Mouse (Mus musculus) erythroid progenitor cell, adult 5-6 weeks (primary cell): ENCODE results near the gene Timp1. TPM values are rescaled to one million over a fixed set of nuclear protein-coding genes. Genes with fewer than 3 reads are reported as not detected.

ENCODE experiments used
- ATAC-seq: replicated peaks from 2 replicates; pipeline ENCODE4 v1.8.0; 2016; ENCODE audit warnings: moderate number of reproducible peaks, mild to moderate bottlenecking, moderate TSS enrichment, inconsistent platforms; ENCODE audit not compliant: poor library complexity, low FRiP score, severe bottlenecking
- total RNA-seq, 2 experiments: library from RNA; stranded (forward) in 1 of 2; stranded (reverse) in 1 of 2; fragments of 150-400 nt in 1 of 2; fragments of 186-747, 209-891 nt in 1 of 2; gene quantifications; 2 replicates each; pipeline versions ENCODE4 v1.2.3 to v1.2.4; 2015 to 2017; ENCODE audit warnings: low replicate concordance in 2 of 2

Gene Timp1
- total RNA-seq, 2 experiments from 2014 or later = not detected

DNA sequence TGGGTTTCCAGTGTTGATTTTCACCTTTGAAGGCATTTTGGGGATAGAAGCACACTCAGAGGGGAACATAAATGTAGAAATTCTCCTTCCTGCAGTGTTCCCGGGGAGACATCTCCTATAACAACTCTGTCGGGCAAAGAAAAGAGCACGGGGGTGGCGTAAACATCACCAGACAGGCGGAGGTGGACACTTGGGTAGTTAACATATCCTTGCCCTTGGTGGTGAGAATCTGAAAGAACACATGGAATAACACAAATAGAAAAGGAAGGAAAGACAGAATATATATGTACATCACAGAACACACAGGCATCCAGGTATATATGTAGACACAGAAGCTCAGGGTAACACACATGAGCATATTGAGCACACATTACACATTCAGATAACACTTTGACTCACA is 51.4 kb downstream of the Timp1 start:
- no peak for ATAC-seq

- no peak for ATAC-seq
Observed at GRCm38 (mm10) chrX:20923506-20923905, 53.5 kb downstream of the Timp1 start.

Other genes with a start within 250 kb of the Timp1 start
- 59.9 and 60.9 TPM in 2 replicates for gene Uba1, start 211.8 kb upstream of the Timp1 start, total RNA-seq (2015; ENCODE audit: low replicate concordance)
- gene Uba1, start 211.8 kb upstream of the Timp1 start, total RNA-seq (2017; ENCODE audit: low replicate concordance) = 62.3 and 63.2 TPM in 2 replicates
- 112 and 120 TPM in 2 replicates for gene Cdk16, start 182.2 kb upstream of the Timp1 start, total RNA-seq (2015; ENCODE audit: low replicate concordance)
- 56.3 and 60.6 TPM in 2 replicates for gene Cdk16, start 182.2 kb upstream of the Timp1 start, total RNA-seq (2017; ENCODE audit: low replicate concordance)
- gene Usp11, start 166.3 kb upstream of the Timp1 start, total RNA-seq (2015; ENCODE audit: low replicate concordance) = 2.9 and 3.6 TPM in 2 replicates
- 0.64 and 6.4 TPM in 2 replicates for gene Usp11, start 166.3 kb upstream of the Timp1 start, total RNA-seq (2017; ENCODE audit: low replicate concordance)
- 33.5 and 35.7 TPM in 2 replicates for gene Araf, start 72.4 kb upstream of the Timp1 start, total RNA-seq (2015; ENCODE audit: low replicate concordance)
- 14.0 and 16.5 TPM in 2 replicates for gene Araf, start 72.4 kb upstream of the Timp1 start, total RNA-seq (2017; ENCODE audit: low replicate concordance)
- gene Syn1, start 50.8 kb downstream of the Timp1 start, total RNA-seq (2015; ENCODE audit: low replicate concordance) = 1.3 and 1.8 TPM in 2 replicates
- not detected in 2 replicates for gene Syn1, start 50.8 kb downstream of the Timp1 start, total RNA-seq (2017; ENCODE audit: low replicate concordance)
- 31.4 and 34.8 TPM in 2 replicates for gene Cfp, start 61.4 kb downstream of the Timp1 start, total RNA-seq (2015; ENCODE audit: low replicate concordance)
- 13.2 and 19.8 TPM in 2 replicates for gene Cfp, start 61.4 kb downstream of the Timp1 start, total RNA-seq (2017; ENCODE audit: low replicate concordance)
- gene Elk1, start 80.4 kb downstream of the Timp1 start, total RNA-seq (2015; ENCODE audit: low replicate concordance) = 1.4 and 2.5 TPM in 2 replicates
- gene Elk1, start 80.4 kb downstream of the Timp1 start, total RNA-seq (2017; ENCODE audit: low replicate concordance) = 0.53 and 2.1 TPM in 2 replicates
- gene Uxt, start 91.9 kb downstream of the Timp1 start, total RNA-seq (2015; ENCODE audit: low replicate concordance) = 10.1 and 26.7 TPM in 2 replicates
- 5.7 and 17.1 TPM in 2 replicates for gene Uxt, start 91.9 kb downstream of the Timp1 start, total RNA-seq (2017; ENCODE audit: low replicate concordance)
- gene Zfp182, start 192.2 kb downstream of the Timp1 start, total RNA-seq (2015; ENCODE audit: low replicate concordance) = 10.5 and 16.6 TPM in 2 replicates
- gene Zfp182, start 192.2 kb downstream of the Timp1 start, total RNA-seq (2017; ENCODE audit: low replicate concordance) = 7.2 and 8.9 TPM in 2 replicates
- not detected in 2 replicates for gene Spaca5, start 198.2 kb downstream of the Timp1 start, total RNA-seq (2015; ENCODE audit: low replicate concordance)
- gene Spaca5, start 198.2 kb downstream of the Timp1 start, total RNA-seq (2017; ENCODE audit: low replicate concordance) = not detected in 2 replicates
- gene Zfp300, start 219.4 kb downstream of the Timp1 start, total RNA-seq (2015; ENCODE audit: low replicate concordance) = not detected in 2 replicates
- gene Zfp300, start 219.4 kb downstream of the Timp1 start, total RNA-seq (2017; ENCODE audit: low replicate concordance) = not detected in 2 replicates
- gene Ssxa1, start 245.7 kb downstream of the Timp1 start, total RNA-seq (2015; ENCODE audit: low replicate concordance) = not detected in 2 replicates
- not detected in 2 replicates for gene Ssxa1, start 245.7 kb downstream of the Timp1 start, total RNA-seq (2017; ENCODE audit: low replicate concordance)